9 mouse cellular contexts compared by ENCODE assay signal in the genomic region with DNA sequence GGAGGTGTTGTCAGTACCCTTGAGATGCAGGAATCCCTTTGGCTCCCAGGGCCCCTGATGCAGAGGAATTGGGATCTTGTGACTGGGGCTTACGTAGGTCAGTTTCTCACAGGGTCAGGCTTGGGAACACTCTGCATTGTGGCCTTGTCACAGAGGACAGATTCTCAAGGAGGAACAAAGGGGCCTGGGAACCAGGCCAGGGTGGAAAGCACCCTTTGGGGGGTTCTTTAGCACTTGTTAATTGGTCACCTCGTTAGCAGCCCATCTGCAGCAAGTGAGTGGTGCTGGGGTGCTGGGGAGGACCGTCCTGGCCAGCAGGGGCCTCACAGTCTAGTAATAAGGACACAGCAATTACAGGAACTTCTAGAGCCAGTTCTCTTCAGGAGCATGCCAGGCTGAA.
DNase-seq lines count a peak whose midpoint lies in the region.
"Had no signal": no experiment of that assay in that cellular context is flagged by ENCODE, and none has a peak within 500 bp of the region (broad histone marks: within the 10 kb centered on the region; RNA-seq: fewer than 3 reads in every experiment).

No protein-coding gene starts in this region.

- DNase-seq in cerebellum, adult 11-12 months, result peak; percentile 6
- DNase-seq in cerebellum, adult 11 months, result no peak
- peak; percentile 14 to 38 for DNase-seq in spleen, postnatal 36 days (ENCODE audit: low spot score in 2 of 2)
- DNase-seq in spleen, postnatal 14 days (ENCODE audit: low spot score in 2 of 2), result no peak
- DNase-seq in left cerebral cortex, adult 9 months (ENCODE audit: low spot score in 2 of 2), result peak; percentile 61 to 74
- DNase-seq in kidney, adult 8-10 months, result no peak
- no peak for DNase-seq in gastrocnemius, postnatal 10 days
- no peak for DNase-seq in yolk sac, embryonic 10.5 days (ENCODE audit: low spot score)
- DNase-seq: cerebellum, adult 8-10 months had no signal

Comparison
In these comparisons a context has a peak if more than half of its experiments do, and no peak if none do; other contexts are left out.
1. DNase-seq: peak in cerebellum, adult 11-12 months (single experiment), spleen, postnatal 36 days (2 of 2) and left cerebral cortex, adult 9 months (2 of 2); none in cerebellum, adult 11 months (single experiment), spleen, postnatal 14 days (0 of 2), kidney, adult 8-10 months (0 of 2), gastrocnemius, postnatal 10 days (single experiment) and yolk sac, embryonic 10.5 days (single experiment).